Mouse (Mus musculus): ENCODE data around the gene Tmem123.

Tmem123 gene

GRCm38 (mm10) chr9:7763614-7764300 is at the start of gene Tmem123:
Tmem123 (plus strand) TSS chr9:7764041.
- DNase-seq (ENCODE audit: low spot score in 2 of 2): peak; percentile 90

GRCm38 (mm10) chr9:7714062-7714907 is 49.6 kb upstream of the Tmem123 start:
- DNase-seq (ENCODE audit: low spot score in 2 of 2): peak in 1 of 2 experiments; percentile 26

DNA sequence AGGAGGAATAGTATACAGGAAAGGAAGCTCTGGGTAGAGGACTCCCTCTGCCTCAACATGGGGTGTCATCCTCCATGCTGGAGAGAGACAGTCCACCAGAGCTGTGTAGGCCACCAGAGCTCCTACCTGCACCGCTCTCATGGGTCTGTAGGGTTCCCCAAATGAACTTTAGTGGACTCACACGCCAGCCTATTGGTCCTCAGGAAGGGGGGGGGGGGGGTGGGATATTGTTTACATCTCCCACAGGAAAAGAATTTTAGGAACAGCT is 49.0 kb upstream of the Tmem123 start:
- no peak for DNase-seq (ENCODE audit: low spot score in 2 of 2)

GRCm38 (mm10) chr9:7721543-7721942 is 42.3 kb upstream of the Tmem123 start:
- no peak for DNase-seq (ENCODE audit: low spot score in 2 of 2)

DNA sequence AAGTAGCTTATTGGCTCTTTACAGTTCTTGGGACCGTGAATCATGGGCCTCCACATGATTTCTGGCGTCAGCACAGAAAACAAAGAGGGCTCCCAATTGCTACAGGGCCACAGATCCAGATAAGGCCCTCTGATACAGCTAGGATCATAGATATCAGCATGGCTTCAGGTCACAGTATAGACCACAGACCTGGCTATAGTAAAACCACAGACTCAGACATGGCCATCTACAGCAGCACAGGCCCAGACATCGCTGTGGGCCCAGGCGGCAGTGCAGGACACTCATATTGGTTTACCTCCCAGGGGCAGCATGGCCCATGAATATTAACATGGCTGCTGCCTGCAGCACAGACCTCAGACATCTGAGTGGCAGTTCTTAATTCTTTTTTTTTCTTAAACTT is 34.8 kb upstream of the Tmem123 start:
- no peak for DNase-seq (ENCODE audit: low spot score in 2 of 2)

DNA sequence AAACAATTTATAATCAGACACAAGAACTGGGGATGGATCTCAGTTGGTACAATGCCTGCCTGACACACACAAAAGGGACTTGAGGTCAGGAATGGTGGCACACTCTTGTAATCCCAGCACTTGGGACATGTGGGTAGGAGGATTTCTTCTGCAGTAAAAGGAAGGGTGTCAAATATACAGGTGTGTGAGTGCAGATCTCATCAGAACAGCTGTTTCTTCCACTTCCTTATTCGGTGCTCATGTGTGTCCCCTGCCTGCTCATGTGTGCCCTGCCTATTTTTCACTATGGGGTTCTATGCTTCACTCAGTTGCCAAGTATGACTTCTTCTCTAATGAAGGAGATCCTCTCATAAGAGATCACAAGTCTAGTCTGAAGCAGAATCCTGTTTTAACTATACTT is 21.1 kb upstream of the Tmem123 start:
- DNase-seq (ENCODE audit: low spot score in 2 of 2): no peak

DNA sequence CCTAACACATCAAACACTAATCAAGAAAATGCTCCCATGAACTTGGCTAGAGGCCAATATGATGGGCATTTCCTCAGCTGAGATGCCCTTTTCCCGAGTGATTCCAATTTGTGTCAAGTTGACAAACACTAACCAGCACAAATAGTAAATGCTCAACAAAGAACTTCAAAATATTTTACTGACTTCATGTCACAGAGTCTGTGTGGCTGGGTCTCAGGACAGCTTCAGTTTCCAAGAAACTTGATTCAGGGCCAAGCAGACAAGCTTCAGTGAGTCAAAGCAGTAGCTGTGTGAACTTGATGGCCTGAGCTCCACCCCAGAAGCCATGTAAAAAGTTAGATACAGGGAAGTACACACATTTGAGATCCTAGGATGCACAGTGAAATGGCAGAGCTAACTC is 19.7 kb upstream of the Tmem123 start:
- no peak for DNase-seq (ENCODE audit: low spot score in 2 of 2)

GRCm38 (mm10) chr9:7748881-7749280 is 15.0 kb upstream of the Tmem123 start:
- DNase-seq (ENCODE audit: low spot score in 2 of 2): no peak

GRCm38 (mm10) chr9:7749537-7749936 is 14.3 kb upstream of the Tmem123 start:
- no peak for DNase-seq (ENCODE audit: low spot score in 2 of 2)

GRCm38 (mm10) chr9:7755889-7756423 is 7.9 kb upstream of the Tmem123 start:
- no peak for DNase-seq (ENCODE audit: low spot score in 2 of 2)

- DNase-seq (ENCODE audit: low spot score in 2 of 2): no peak
These were observed 1.9 kb upstream of the Tmem123 start for GRCm38 (mm10) chr9:7761906-7762455.

- no peak for DNase-seq (ENCODE audit: low spot score in 2 of 2)
These were observed 1.1 kb upstream of the Tmem123 start for GRCm38 (mm10) chr9:7762741-7763140.

DNA sequence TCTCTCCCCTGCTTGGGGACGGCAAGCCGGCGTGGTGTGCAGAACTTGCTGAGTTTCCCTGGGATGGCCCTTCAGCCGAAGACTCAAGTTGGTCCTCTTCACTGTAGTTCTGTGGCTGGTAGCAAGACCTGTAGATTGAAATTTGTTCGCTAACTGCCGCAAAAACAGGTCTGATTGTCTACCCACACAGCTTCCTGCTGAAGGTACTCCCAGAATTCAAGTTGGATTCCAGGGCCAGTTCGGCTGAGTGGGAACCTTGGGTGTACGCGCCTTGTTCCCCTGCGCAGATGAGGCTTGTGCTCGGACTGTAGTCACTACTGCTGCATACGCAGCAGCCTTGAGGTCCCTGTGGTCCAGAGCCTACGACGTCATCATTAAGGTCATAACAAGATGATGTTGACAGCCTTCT is 626 bp downstream of the Tmem123 start:
- peak in 1 of 2 experiments; percentile 17 for DNase-seq (ENCODE audit: low spot score in 2 of 2)

GRCm38 (mm10) chr9:7765236-7765635 is 1.4 kb downstream of the Tmem123 start:
- DNase-seq (ENCODE audit: low spot score in 2 of 2): no peak

DNA sequence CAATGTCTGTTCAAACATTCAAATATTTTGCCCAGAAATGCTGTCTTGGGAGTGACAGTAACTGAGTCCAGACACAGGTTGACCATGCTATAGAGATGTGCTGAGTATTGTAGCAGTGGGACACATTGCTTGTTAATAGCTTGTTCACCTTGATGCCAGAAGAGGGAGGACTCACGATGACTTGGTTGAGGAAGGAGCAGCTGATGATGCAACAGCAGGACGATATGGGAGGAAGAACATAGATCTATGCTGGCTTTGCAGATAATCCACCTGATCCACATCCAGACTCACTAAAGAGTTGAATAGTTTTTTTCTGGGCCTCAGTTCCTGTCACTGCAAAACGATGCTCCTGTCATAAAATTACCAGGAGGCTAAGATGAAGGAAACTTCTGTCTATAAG is 2.7 kb downstream of the Tmem123 start:
- DNase-seq (ENCODE audit: low spot score in 2 of 2): no peak

- no peak for DNase-seq (ENCODE audit: low spot score in 2 of 2)
These were observed 3.7 kb downstream of the Tmem123 start for GRCm38 (mm10) chr9:7767526-7767925.

GRCm38 (mm10) chr9:7769081-7769480 is 5.2 kb downstream of the Tmem123 start:
- DNase-seq (ENCODE audit: low spot score in 2 of 2): no peak

- no peak for DNase-seq (ENCODE audit: low spot score in 2 of 2)
These were observed 5.7 kb downstream of the Tmem123 start for GRCm38 (mm10) chr9:7769491-7769890.

DNA sequence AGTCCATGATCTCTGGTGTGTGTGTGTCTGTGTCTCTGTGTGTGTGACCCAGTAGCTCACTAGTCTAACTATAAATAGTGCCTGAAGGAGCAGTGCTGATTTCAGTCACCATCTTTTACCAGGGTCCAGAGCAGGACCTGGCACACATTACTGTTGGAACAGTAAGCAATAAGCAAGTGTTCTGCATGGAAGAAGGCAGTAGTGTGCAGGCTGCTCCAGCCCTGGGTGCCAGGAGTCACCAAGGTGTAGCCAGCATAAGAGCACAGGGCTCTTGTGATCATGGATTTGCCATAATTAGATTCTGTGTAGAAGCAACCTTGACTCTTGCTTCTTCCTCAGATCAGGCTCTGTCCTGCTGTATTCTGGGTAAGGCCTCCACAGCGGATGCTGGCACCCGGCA is 8.5 kb downstream of the Tmem123 start:
- DNase-seq (ENCODE audit: low spot score in 2 of 2): no peak

DNA sequence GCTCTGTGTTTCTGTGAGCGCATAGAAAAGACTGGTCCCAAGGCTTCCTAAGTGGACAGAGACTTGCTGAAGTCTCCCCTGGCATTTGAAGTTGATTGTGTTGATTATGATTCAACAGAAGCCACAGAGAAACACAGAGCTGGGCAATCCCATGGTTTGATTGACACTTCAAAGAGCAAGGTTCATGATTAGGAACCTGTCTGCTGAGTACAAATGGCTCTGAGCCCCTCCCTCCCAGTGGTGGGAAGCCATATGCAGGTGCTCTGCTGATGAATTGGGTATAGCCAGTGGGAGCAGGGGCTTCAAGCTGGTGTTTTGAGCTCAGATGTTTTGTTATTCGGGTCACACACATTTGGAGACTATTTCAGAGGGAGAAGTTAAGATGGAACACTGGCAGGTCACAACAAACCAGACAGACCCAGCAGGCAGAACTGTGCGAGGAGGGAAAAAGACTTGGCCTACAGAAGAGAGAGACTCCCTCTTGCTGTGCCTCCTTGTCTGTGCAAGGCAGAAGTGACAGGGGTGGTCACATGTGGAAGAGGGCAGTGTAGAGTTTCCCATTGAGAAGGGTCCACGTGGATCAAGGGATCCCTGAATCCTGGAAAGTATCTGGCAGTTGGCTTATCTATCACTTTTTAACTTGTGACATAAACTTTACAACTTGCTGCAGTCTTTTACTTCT is 9.1 kb downstream of the Tmem123 start:
- no peak for DNase-seq (ENCODE audit: low spot score in 2 of 2)

- no peak for DNase-seq (ENCODE audit: low spot score in 2 of 2)
These were observed 9.8 kb downstream of the Tmem123 start for GRCm38 (mm10) chr9:7773686-7774085.

DNA sequence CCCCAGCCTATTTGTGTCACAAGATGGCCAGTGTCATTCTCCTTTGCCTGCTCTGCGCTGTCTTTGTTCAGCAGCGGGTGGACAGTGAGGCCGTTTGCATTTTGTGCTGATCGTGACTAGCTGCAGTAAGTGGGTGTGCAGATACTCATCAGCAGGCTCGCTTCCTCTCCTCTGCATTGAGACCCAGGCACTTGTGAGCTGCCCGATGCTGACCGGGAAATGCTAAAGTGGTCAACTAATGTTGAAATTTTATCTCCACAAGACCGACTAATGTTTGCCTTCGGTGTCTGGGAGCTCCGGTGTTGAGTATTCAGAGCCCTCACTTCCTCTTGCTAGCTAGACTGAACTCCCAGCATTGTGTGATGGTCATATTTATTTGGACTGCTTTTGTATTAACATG is 10.7 kb downstream of the Tmem123 start:
- no peak for DNase-seq (ENCODE audit: low spot score in 2 of 2)

Data from frontal cortex, postnatal 14 days (tissue).